Mouse (Mus musculus): ENCODE results near the gene Scd1.

GRCm38 (mm10) chr19:44418061-44418460 lies 10.4 kb upstream of the Scd1 start:
- no peak for TF ChIP-seq TAL1 (IDR thresholded peaks at IDR 0.05; ENCODE audit: low read length)
- no peak for TF ChIP-seq GATA1 (IDR thresholded peaks at IDR 0.05; ENCODE audit: low read length)
